Mouse (Mus musculus) erythroid progenitor cell, adult 5-6 weeks (primary cell): Measurements from ENCODE around the gene Cyb5r3. TPM values are rescaled to one million over a fixed set of nuclear protein-coding genes. Genes with fewer than 3 reads are reported as not detected.
"Not testable (repeated sequence)": the region's sequence is repeated elsewhere in the genome, so short reads cannot be mapped to it uniquely, and the experiment has no call there.

Experiments
- ATAC-seq: replicated peaks from 2 replicates; pipeline ENCODE4 v1.8.0; 2016; ENCODE audit warnings: moderate number of reproducible peaks, mild to moderate bottlenecking, moderate TSS enrichment, inconsistent platforms; ENCODE audit not compliant: poor library complexity, low FRiP score, severe bottlenecking
- total RNA-seq, 2 experiments: library from RNA; stranded (forward) in 1 of 2; stranded (reverse) in 1 of 2; fragments of 150-400 nt in 1 of 2; fragments of 186-747, 209-891 nt in 1 of 2; gene quantifications; 2 replicates each; pipeline versions ENCODE4 v1.2.3 to v1.2.4; 2015 to 2017; ENCODE audit warnings: low replicate concordance in 2 of 2

The Cyb5r3 gene
- total RNA-seq, 2 experiments from 2014 or later: 57.9 to 106 TPM

DNA sequence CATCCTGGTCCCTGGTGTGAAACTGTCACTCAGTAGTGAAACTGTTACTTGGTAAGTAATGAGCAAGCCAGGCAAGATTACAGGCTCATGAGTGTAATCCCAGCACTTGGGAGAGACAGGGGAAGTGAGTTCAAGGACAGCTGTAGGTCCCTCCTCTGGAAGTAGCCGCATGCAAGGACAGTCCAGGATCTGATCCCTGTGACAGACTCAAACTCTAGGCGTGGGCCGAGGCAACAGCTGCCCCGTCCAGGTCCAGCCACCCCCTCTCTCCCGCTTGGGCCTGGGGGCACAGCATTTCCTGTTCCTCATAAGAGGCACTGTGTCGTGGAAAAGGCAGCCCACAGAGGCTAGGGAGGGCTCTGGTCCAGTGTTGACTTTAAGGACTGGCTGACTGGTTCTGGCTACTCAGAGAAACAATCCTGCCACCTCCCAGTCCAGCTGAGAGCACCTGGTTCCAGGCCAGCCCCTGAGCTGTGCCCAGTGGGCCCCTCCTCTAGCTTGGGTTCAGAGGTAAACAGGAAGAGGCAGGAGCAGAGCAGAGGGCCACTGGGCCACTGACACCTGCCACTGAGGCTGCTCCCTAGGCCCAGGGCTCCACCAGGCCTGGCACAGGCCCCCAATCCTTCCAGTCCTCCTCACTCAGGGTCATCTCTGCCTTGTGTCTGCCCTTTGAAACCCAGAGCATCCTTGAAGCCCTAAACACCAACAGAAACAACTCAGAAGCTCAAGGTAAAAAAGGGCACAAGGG lies 16.5 kb downstream of the Cyb5r3 start:
- ATAC-seq: no peak

GRCm38 (mm10) chr15:83154309-83154708 lies 18.1 kb downstream of the Cyb5r3 start:
- ATAC-seq: no peak

GRCm38 (mm10) chr15:83150694-83151093 lies 21.7 kb downstream of the Cyb5r3 start:
- ATAC-seq: no peak

DNA sequence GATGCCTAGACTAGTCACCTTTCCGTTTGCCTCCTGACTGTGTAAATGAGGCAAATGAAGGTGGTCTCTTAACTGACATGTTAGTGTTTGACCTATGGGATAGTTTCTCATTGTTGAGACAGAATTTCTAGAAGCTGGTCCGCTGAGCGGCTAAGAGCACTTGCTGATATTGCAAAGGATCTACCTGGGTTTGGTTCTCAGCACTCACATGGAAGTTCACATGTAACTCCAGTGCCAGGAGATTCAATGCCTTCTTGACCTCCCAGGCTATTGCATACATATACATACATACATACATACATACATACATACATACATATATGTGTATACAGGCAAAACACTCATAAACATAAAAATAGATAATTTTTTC lies 22.3 kb downstream of the Cyb5r3 start:
- ATAC-seq: no peak

GRCm38 (mm10) chr15:83149196-83150072 lies 23.0 kb downstream of the Cyb5r3 start, which contains the start of gene Poldip3:
Gene Poldip3, minus strand, starts transcription at chr15:83149384.
- ATAC-seq: peak; percentile 88

GRCm38 (mm10) chr15:83148801-83149195 lies 23.6 kb downstream of the Cyb5r3 start:
- ATAC-seq: peak; percentile 70

DNA sequence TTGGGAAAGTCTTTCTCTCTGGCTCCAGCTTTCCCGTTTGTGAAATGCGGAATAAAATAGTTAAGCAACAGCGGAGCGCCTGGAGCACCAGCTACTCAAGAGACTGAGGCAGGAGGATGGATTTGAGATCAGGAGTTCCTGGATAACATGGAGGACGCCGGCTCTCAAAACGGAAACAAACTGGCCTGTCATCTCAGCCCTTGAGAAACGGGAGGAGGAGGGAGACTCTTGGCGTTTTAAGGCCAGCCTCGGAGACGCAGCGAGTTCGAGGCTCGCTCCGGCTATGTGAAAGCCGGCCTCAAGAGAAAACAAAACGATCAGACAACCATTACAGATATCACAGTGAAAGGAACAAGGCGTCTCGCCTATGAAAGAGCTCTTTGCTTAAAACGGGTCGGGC lies 24.0 kb downstream of the Cyb5r3 start:
- ATAC-seq: no peak

DNA sequence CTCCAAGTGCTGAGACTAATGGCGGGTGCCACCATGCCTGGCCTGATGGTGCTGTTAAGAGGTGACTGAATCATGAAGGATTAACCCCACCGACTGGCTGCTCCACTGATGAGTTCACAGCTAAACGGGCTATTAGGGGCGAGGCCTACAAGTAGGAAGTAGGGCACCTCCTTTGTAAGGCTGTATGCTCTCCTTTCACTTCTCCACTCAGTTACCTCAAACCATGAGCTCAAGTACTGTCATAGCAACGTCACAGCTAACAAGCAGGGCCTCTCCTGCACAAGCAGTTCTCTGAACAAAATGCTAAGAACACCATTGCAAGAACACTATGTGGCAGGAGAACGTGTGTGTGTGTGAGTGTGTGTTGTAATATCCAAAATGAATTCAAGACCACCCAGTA lies 26.9 kb downstream of the Cyb5r3 start:
- ATAC-seq: no peak

DNA sequence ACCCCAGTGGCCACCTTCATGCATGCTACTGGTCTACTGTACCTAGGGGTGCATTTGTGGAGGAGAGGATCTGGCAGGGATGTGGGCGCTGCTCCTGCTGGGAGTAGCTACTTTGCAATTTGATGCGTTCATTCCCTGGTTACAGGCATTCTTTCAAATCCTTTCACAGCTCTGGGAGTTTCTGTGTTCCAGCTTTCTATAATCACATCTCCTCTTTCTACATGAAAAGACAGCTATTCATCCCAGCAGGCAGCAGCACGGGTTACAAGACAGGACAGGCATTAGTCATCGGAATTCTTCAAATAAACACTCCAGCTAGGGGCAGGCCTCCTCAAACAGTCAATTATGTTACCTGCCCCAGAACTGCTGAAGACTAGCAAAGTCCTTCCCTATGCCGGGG lies 29.5 kb downstream of the Cyb5r3 start:
- ATAC-seq: no peak

DNA sequence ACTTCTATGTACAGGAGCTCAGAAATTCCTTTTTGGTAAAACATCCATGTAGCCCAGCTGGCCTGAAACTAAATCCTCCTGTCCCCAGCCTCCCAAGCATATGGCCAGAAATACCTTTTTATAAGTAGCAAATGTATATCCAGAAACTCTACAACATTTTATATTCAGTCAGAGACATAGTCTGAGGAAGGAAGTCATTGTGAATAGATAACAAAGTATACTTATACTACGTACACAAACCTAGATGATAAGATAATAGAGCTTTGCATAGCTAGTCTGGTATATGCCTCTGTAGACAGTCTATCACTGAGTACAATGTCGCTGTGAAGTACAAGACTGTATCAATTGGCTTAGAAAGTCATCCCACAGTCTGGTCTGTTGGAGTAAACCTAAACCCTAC lies 36.7 kb downstream of the Cyb5r3 start:
- no peak for ATAC-seq

DNA sequence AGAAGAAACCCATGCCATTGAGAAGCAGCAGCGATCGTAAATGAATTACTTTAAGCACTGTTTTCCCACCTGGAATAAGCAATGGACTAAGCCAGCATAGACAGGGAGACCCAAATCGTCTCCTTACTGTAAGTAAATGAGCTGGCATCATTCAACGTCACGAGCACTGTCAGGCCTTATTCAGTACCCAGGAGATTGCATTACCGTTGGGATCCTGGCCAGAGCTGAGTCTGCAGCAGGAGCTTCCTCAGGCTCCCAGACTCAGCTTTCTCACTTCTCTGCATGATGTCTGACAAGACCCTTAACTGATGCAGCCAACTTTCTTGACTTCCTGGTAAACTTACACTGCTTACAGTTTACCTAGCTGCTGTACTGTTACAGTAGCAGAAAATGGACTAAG lies 37.7 kb downstream of the Cyb5r3 start:
- ATAC-seq: no peak

GRCm38 (mm10) chr15:83129530-83130231 lies 42.7 kb downstream of the Cyb5r3 start:
- no peak for ATAC-seq

- not testable (repeated sequence) for ATAC-seq
Measured at GRCm38 (mm10) chr15:83127037-83127436, 45.4 kb downstream of the Cyb5r3 start.

DNA sequence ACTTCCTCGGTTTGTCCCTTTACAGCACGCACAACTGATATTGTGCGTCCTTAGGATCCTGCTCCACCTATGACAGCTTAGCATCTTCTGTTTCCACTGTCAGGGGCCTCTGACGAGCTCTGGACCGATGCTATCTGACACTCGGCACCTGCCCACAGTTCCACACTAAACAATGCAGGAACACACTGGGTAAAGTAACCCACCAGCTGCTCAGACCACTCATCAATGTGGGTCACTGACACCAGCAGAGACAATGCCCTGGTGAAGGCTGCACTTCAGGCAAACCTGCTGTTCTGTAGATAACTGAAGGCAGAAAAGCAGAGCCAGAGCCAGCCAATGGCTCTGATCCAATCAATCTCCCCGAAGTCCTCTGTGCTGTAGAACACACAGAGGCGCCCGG lies 45.8 kb downstream of the Cyb5r3 start:
- ATAC-seq: no peak

DNA sequence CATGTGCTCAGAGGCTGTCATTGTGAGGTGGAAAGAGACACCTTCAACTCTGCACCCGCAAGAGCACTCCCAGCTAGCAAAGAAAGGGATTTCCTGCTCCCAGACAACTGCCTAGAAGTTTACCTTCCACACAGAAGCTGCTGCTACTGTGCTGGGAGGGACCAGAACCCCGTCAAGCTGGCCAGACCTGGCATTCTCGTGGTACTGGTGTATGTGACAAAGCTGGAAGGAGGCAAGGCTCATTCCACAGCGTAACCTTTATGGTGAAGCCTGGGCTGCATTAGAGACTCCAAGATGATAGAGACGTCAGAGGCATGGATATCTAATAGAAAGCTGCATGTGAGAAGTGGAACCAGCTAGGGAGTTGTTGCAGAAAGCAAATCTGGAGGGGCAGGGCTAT lies 47.8 kb downstream of the Cyb5r3 start:
- ATAC-seq: no peak

DNA sequence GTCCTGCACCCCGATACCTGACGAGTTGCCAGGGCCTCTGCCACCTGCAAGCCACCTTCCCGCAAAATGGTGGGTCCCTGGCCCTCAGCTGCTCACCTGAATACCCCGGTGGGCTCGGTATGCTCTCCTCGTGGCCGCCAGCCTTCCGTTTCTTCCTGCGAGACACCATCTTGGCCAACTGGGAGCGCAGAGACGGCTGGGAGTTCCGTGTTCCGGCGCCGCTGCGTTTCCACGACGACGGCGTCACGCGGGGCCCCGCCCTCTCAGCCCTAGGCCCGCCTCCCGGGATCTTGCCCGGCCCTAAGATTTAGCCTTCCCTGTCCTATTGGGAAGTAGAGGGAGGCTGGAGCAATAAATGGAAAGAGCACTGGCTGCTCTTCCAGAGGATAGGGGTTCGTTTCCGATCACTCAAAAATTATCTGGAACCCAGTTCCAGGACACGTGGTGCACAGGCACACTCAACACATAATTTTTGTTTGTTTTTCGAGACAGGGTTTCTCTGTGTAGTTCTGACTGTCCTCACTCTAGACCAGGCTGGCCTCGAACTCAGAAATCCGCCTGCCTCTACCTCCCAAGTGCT lies 49.7 kb downstream of the Cyb5r3 start, which contains the start of gene Rrp7a:
Rrp7a (minus strand) TSS at position 236 of the 580 bp plus-strand sequence.
- ATAC-seq: peak; percentile 97

DNA sequence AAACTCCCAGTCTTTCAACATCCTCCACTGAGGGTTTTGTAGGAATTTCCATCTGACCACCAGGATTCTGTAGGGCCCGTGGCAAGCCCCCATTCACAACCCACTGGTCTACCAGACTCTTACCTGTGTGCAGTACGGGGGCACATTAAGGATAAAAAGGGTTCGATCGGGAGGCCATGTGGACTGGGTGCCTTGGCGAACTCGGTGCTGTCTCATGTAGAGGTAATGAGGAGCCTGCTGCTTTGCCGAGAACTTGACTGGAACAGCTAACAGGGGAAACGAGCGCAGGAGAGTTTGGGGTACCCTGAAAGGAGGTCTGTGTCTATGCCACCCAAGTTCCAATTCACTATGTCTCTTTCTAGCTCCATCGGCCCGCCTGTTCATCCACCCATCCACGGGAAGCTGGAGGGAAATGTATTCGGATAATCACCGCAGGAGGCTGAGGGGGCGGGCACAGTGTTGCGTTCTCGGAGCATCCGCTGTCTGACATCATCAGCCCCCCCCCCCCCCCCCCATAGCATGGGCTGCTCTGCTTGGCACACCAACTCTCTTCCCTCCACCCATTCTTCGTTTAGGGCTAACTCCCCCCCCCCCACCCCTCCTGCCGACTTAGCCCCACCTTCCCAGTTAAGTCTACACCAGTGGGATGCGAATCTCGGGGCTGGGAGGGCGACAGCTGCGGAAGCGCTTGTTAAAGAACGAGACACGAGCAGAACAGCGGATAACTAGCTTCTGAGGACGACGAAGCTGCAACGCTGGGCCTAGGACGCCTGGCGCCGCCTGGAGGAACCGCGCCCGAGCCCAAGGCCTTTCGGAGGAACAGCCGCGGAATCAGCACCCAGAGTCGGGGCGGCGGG lies 50.5 kb downstream of the Cyb5r3 start:
- ATAC-seq: peak; percentile 69

- no peak for ATAC-seq
Measured at GRCm38 (mm10) chr15:83118360-83118759, 54.0 kb downstream of the Cyb5r3 start.

DNA sequence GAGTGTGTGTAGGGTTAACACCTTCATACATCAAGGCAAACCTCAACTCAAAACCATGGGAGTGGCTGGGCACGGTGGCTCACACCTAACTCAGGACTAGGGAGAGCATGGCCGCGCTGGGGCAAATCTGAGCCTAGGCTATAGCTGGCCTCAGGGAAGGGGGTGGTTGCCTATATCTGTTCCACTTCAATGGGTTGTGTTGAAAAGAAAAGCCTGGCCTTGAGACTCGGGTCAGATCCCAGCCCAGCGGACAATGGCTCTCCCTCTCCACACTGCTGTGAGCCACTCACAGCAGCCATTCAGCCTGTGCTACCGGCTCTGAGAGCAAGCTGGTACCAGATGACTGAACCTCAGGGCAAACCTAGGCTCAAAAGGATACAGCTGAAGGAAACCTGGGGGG lies 57.3 kb downstream of the Cyb5r3 start:
- ATAC-seq: no peak
